Mouse (Mus musculus) urinary bladder, postnatal 4 days (tissue): Measurements from ENCODE around the gene Pak6.

Experiments used
- DNase-seq, 2 experiments: peaks; one replicate each; pipeline ENCODE4 v3.0.0; 2021 to 2022; ENCODE audit warnings: low spot score in 2 of 2

Gene Pak6

DNA sequence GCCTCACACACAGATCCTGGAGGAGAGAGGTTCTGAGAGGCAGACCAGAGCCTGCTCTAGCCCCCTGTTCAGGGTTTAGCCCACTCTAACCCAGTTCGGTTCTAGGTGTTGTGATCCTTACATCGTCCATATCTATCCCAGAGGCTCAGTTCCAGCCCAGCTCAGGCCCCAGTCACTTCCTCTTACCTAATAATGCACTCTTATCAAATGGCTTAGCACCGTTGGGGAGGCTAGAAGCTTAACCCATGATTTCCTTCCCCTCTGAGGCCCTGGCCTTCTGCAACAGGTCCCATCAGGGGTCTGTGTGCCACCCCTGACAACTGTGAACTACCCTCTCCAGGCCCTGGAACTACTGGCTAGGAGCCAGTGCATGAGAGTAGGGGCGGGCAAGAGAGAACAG, 66.1 kb downstream of the Pak6 start:
- DNase-seq = no peak

DNA sequence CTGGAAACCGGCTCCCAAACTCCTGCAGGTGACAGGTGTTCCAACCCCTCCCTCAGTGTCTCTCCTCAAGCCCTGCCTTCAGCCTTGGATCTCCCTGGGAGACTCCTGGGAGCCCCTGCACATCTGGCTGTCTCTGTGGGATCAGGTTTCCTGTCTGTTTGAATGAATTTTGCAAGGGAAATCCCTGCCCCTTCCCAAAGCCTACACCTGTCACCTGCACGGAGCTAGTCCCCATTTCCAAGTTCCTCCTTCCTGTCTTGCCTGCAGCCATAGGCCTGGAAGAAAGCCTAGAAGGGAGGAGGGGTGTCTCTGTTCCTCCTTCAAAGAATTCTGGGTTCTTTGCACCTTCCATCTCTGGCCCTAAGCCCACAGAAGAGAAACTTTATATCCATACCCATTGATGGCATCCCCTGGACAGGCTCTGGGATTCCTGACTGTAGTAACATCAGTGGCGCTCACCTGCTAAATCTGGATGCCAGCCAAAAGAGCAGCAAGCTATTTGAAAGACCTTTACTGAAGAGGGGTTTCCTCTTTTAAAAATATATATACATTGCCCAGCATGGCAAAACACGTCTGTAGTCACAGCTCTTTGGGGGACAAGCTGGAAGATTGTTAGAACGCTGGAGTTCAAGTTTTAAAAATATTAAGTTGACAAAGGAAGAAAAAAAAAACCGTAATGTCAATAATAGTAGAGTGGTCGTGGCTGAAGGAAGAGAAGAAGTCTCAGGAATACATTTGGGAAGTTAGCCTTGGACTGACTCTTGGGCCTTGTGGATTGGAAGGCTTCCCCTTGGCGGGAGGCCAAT, 66.9 kb downstream of the Pak6 start:
- DNase-seq = no peak

DNA sequence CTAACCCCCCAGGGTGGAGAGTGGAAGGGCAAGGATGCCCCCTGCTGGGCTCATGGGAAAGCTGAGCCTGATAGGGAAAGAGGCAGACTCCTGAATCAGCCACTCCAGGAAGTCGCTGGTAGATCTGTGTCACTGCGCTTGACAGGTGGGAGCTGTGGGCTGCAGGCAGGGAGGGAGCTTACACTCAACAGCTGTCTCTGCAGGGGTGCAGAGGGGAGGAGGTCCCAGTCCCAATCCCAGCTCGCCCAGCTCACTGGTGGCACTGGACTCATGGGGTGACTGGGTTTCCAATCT, 67.5 kb downstream of the Pak6 start:
- DNase-seq = peak; percentile 63 to 75

DNA sequence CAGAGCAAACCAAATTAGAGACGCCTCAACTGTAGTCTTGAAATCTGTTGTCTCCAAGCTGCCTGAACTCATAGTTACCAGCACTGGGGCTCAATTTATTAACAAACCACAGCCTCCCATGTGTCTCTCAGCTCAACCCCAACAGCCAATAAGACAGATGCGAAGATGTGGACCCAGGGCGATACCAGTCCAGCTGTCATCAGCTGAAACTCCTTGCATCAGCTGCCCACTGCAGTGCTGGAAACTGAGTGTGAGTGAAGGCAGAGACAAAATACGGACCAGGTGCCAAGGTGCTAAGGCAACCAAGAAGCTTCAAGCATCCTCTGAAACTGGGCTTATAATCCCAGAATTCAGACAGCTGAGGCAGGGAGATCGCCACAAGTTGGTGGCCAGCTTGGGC, 68.9 kb downstream of the Pak6 start:
- no peak for DNase-seq

DNA sequence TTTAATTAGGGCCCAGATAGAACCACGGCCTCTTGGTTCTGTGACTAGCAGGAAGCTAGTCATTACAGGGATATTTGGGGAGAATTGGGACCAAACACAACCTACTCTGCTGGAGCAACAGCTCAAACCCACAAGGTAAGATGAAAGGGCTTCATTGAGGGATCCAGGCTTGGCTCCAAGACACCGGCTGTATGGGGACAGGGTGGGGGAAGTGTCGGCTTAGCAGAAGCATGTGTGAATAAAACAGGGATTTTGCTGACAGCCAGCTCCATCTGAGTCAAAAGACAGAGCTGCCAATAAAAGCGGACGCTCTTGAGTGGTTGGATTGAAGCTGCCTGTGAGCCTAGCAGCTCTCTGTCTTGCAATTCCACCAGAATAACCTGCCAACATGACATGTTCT, 70.2 kb downstream of the Pak6 start:
- DNase-seq = no peak

DNA sequence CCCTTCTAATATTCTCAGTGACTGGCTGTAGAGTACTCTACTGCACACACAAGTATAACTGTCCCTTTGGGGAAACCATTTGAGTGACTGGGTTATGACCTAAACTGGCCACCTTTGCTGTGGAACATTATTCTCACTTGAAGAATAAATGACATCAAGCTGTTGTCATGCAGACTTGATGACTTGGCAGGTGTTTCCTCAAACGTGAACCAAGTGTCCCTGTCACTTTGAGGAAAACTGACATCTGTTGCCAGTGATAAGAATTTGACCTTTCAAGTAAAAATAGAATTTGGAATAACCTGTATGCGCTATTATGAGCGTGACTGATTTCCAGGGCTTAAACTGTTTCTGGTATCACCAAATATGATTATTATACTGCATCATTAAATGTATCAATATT, 77.2 kb downstream of the Pak6 start:
- DNase-seq = no peak

DNA sequence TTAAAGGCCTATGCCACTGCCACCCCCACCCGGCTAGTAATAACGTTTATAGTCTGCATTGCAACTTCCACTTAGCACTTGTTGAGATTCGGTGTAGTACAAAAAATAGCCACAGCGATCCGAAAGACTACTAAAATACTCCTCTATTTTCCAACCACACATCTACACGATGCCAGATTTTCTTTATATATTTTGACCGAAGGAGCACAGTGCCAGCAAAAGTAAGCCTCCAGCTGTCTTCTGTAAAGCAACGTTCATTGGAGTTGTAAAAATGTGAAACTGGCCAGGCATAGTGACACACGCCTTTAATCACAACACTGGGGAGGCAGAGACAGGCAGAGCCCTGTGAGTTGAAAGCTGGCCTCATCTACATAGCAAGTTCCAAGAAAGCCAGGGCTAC, 78.1 kb downstream of the Pak6 start:
- DNase-seq = no peak

DNA sequence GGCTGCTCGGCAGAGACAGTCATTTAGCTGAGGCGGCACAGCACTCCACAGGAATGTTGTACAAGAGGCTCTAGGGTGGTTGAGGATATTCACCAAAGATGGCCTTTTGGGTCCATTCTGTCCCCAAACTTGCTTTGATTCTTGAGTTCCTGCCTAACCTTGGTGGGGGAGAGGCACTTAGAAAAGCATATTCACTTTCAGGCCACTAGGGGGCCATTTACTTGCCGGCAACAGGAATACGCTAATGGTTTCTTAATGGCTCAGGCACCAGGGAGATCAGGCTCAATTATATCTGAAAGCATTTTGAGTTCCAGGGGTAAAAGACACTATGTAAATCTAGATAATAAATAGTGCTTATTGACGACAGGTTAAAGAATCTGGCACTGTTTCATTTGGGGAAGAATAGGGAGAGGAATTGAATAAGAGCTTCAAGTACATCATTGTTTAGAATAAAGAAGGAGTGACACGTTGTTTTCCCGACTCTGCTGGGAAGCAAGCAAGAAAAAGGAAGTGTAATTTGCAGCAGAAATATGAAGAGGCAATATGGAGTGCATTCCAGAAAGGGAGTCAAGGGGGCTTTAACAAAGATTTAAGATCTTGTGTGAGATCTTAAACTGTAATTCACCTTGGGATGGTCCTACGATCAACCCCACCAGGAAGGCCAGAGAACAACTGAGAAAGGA, 80.3 kb downstream of the Pak6 start:
- no peak for DNase-seq

DNA sequence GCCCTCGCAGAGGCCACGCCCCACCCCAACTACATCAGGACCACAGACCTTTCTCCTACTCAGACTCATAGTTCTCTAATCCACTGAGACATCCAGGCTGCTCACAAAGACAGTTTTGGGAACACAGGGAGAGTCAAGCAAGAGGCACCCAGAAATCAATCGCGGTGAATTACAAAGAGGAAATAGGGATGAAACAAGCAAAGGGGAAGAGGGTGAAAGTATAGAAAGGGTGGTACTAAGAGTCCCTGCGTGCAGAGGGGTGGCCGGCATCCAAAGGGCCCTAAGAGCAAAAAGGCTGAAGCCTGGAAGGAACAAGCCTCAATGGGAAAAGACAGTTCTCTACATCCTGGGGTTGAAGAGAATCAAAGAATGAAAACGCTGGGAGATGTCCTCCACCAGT, 81.5 kb downstream of the Pak6 start:
- no peak for DNase-seq

DNA sequence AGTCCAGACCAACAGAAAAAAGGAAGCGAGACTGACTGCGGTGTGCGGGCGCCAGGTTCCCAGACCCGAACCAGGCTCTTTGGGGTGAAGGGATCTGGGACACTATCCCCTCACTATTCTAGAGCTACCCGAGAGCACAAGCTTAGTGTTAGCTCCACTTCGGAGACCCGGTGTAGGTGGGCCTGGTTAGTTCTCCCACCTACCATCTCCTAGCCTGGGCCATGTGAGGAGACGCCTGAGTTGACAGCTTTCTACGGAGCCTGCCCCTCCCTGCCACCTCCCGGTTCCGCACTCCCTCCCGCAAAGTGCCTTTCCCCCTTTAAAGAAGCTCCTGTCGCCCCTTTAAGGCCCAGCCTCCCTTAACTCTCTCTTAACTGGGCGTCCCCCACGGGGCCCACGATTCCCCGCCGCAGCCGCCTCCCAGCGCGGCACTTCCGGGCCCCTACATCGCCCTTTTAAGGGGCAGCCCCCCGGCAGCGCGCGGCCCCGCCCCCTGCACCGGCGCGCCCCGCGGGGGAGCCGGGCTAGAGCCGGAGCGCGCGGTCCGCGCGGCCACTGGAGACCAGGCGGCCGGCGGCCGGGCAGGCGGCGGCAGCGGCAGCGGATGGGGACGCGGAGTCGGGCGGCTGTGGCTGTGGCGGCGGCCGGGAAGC, 82.3 kb downstream of the Pak6 start, which contains the start of gene Inafm2:
Inafm2 (plus strand) TSS at position 527 of the 653 bp plus-strand sequence.
- DNase-seq = peak; percentile 87 to 89

DNA sequence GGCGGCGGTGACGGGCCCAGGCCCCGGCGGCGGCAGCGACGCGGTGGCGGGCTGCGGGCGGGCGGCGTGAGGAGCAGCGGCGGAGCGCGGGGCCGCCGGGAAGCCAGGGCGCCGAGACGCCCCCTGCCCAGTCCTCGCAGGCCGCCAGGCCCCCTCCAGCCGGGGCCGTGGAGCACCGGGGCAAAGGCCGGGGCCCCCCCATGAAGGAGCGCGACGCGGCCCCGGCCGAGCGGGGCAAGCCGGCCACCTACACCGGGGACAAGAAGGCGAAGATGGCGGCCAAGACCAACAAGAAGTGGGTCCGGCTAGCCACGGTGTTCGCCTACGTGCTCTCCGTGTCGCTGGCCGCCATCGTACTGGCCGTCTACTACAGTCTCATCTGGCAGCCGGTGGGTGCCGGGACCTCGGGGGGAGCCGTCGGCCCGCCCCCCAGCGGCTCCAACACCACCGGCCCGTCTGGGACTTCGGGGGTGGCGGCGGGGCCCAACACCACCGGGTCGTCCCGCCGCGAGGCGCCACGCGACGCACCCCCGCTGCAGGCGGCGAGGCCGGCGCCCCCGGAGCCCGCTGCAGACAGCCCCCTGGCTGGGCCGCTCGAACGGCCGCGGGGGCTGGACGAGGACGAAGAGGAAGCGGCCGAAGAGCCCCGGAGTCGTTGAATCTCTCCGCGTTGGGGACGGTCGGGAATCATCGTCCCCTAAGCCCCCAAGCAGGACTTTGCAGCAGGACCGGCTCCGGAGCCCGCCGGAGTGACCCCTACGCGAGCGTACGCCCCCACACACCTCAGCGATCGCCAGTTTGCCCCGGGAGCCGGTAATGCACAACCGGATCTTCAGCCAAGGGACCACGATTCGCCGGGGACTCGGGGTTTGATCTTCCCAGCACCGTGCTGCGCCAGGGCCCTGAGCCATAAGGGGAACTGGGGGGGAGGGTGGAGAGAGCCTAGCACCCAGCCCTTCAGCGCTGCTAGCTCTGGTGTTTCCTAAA, 83.1 kb downstream of the Pak6 start:
- DNase-seq = no peak

DNA sequence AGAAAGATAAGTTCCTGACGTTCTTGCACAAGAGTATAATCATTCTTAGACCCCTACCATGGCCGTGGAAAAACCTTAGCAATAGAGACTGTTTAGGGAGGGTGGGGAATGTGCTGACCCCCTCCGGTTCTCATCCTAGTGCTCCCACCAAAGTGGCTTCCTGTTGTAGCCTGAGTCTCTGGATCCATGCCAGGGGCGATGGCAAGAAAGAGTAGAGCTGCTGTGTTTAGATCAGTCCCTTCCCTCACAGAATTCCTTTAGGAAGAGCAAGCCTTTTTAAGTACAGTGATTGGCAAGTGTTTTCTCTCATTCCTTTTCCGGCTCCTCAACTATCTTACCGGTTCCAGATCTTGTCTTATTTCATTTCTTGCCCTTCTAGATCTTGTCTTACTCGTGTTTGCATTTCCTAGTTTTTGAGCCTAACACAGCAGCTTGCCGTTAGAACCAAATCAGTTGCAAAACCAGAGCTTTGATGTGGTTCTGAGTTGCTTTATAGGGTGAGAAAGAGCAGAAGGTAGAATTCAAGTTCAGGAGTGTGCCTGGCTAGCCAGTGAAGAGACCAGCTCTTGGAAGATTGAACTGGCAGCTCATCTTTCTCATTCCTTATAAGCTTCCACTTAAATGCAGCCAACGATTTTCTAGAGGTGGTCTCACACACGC, 84.3 kb downstream of the Pak6 start:
- no peak for DNase-seq
